Mouse (Mus musculus) heart, postnatal 10 days (tissue): ENCODE data around the gene Bpifb4. TPM values are rescaled to one million over a fixed set of nuclear protein-coding genes. Genes with fewer than 3 reads are reported as not detected.

ENCODE experiments used
- DNase-seq, 2 experiments: peaks; one replicate each; pipeline ENCODE4 v3.0.0; 2021
- intact Hi-C: fragments of 180-260 bp; cut with DNase I; formaldehyde crosslinking; loops from one replicate; pipeline ENCODE4 v1.15.1; 2025
- total RNA-seq, 2 experiments: library from RNA; stranded (reverse); gene quantifications; 2 replicates each; pipeline ENCODE4 v1.2.3; 2021

Gene Bpifb4
- total RNA-seq, 2 experiments from 2014 or later = not detected

GRCm38 (mm10) chr2:154001056-154001455 is 63.0 kb downstream of the Bpifb4 start:
- intact Hi-C loops = no loop called here
- no peak for DNase-seq

- DNase-seq = no peak
- intact Hi-C loops = no loop called here
Measured at GRCm38 (mm10) chr2:154004456-154004855, 66.4 kb downstream of the Bpifb4 start.

DNA sequence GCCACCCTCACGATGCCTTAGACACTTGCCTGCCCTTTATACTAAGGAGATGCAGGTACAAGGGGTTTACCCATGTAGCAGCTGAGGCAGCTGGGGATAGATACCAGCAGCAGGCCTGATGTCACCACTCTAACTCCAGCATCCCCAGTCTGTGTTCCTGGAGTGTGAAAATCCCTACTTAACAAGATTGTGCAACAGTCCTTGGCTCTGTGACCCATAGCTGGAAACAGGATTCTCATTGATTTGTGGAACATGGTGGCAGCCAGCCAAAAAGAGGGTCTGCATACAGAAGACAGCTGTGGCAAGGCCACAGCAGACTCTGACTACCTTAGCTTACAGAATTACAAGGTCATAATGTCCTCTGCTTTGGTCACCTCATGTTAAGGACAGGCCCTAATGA is 67.1 kb downstream of the Bpifb4 start:
- intact Hi-C loops = no loop called here
- DNase-seq = no peak

GRCm38 (mm10) chr2:154005734-154006133 is 67.7 kb downstream of the Bpifb4 start:
- intact Hi-C loops = no loop called here
- no peak for DNase-seq

- no peak for DNase-seq
- intact Hi-C loops = no loop called here
Measured at GRCm38 (mm10) chr2:154006331-154006730, 68.3 kb downstream of the Bpifb4 start.

DNA sequence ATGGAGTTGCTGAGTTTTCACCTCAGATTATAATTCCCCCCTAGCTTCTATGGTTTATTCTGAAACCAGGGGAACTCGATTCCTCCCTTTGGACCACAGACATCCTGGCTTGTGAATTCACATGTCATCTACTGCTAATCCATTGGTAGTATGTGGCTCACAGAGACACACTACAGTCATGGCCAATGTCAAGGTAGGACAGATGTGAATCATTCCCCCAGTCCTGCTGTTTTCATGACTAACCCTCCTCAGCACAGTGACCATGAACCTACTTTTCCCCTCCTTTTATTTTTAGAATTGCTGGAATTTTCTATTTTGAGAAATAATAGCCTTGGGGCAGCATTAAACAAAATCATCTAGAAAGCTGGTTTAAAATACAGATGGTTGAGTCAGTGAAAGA is 69.4 kb downstream of the Bpifb4 start:
- DNase-seq = no peak
- intact Hi-C loops = no loop called here

DNA sequence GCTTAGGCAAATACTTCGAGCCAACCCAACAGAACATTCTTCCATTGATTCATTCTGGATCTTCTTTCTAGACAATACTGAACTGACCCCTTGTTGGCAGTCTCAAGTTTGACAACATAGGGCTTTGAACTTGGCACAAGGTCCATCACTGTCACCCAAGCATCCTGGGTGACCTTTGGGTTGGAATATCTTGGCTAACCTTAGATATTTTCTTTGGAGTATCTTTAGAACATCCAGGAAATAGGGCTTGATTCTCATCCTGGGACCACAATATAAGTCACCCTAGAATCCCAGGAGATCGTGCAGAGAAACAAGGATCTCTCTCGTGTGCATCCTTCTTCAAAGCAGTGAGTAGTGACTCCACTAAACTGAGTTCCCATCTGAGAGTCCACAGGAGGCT is 70.0 kb downstream of the Bpifb4 start, which contains the start of gene Bpifa2:
Gene Bpifa2 (plus strand): TSS at position 301 of the 400 bp plus-strand sequence.
- intact Hi-C loops = no loop called here
- no peak for DNase-seq

Other genes starting within 250 kb of the Bpifb4 start
- gene Dnmt3c, start 241.6 kb upstream of the Bpifb4 start, total RNA-seq = not detected
- 100 to 1,000 TPM; 108 to 124 TPM for gene Mapre1, start 196.9 kb upstream of the Bpifb4 start, total RNA-seq
- gene Efcab8, start 158.3 kb upstream of the Bpifb4 start, total RNA-seq = not detected
- not detected for gene Sun5, start 67.1 kb upstream of the Bpifb4 start, total RNA-seq
- gene Bpifb2, start 63.2 kb upstream of the Bpifb4 start, total RNA-seq = not detected
- not detected for gene Bpifb6, start 37.8 kb upstream of the Bpifb4 start, total RNA-seq
- gene Bpifb3, start 20.0 kb upstream of the Bpifb4 start, total RNA-seq = not detected
- gene Bpifa6, start 36.7 kb downstream of the Bpifb4 start, total RNA-seq = not detected
- gene Bpifa2, start 70.1 kb downstream of the Bpifb4 start, total RNA-seq = under 1 TPM in 1 of 2 experiments, not detected in 1; 0.36 TPM
- gene Bpifa3, start 192.1 kb downstream of the Bpifb4 start, total RNA-seq = not detected
- under 1 TPM in 1 of 2 experiments, not detected in 1; 0.24 TPM for gene Bpifa1, start 204.7 kb downstream of the Bpifb4 start, total RNA-seq
- not detected for gene Bpifa5, start 224.4 kb downstream of the Bpifb4 start, total RNA-seq